Mouse (Mus musculus) G1E (cell line): ENCODE data around the gene Spata45.

ENCODE experiments used
- CTCF ChIP-seq: IDR thresholded peaks from 2 replicates; pipeline ENCODE4 v1.5.1; 2012; ENCODE audit warnings: low read depth, low read length, inconsistent platforms, mixed read lengths
- GATA1 ChIP-seq: IDR thresholded peaks from 2 replicates; pipeline ENCODE4 v1.6.1; 2012; ENCODE audit warnings: borderline replicate concordance, low read length, inconsistent platforms, mixed read lengths
- GATA2 ChIP-seq: IDR thresholded peaks from 2 replicates; pipeline ENCODE4 v1.6.1; 2012; ENCODE audit warnings: low read depth, low read length, inconsistent platforms, borderline replicate concordance
- POLR2AphosphoS5 ChIP-seq: IDR thresholded peaks from 2 replicates; pipeline ENCODE4 v1.6.1; 2012; ENCODE audit warnings: low read depth, low read length, inconsistent platforms; ENCODE audit not compliant: insufficient replicate concordance
- TAL1 ChIP-seq: conservative IDR thresholded peaks from 2 replicates; pipeline ENCODE4 v1.6.1; 2012; ENCODE audit warnings: low read depth, low read length, inconsistent platforms, mixed read lengths

DNA sequence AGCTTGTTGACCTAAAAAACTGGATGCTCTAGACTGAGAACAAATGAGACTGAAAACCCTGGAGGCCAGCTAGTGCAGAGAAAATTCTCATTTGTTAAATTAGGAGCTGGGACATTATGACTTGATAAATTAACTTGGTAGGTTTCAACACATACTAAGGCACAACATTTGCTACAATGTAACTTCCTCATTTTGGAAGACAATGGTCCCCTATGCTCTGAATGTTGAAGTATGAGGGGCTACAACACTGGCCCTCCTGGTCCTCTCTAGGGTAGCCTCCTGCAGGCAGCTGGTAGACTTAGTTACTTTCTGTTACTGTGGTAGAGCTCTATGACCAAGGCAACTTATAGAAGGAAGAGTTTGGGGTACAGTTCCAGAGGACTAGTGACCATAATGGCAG lies 4.9 kb downstream of the Spata45 start:
- TF ChIP-seq CTCF (no peak), GATA1 (no peak), GATA2 (no peak), TAL1 (no peak), POLR2AphosphoS5 (no peak)
